Mouse (Mus musculus) lung, postnatal 14 days (tissue): ENCODE measurements around the gene Kcnh4.

Experiments
- DNase-seq: peaks from one replicate; pipeline ENCODE4 v3.0.0; 2021

The Kcnh4 gene

GRCm38 (mm10) chr11:100730477-100731205 is 29.1 kb downstream of the Kcnh4 start:
- DNase-seq: no peak

- DNase-seq: no peak
Measured at GRCm38 (mm10) chr11:100729976-100730375, 29.8 kb downstream of the Kcnh4 start.

GRCm38 (mm10) chr11:100728601-100729000 is 31.1 kb downstream of the Kcnh4 start:
- no peak for DNase-seq

GRCm38 (mm10) chr11:100727201-100727600 is 32.5 kb downstream of the Kcnh4 start:
- no peak for DNase-seq

GRCm38 (mm10) chr11:100724919-100725512 is 34.7 kb downstream of the Kcnh4 start:
- peak; percentile 49 for DNase-seq

GRCm38 (mm10) chr11:100722493-100723028 is 37.2 kb downstream of the Kcnh4 start:
- DNase-seq: no peak

- no peak for DNase-seq
Measured at GRCm38 (mm10) chr11:100721776-100722492, 37.8 kb downstream of the Kcnh4 start.

GRCm38 (mm10) chr11:100721254-100721653 is 38.5 kb downstream of the Kcnh4 start:
- no peak for DNase-seq

GRCm38 (mm10) chr11:100720345-100720744 is 39.4 kb downstream of the Kcnh4 start:
- DNase-seq: no peak

GRCm38 (mm10) chr11:100719893-100720292 is 39.8 kb downstream of the Kcnh4 start:
- DNase-seq: no peak

GRCm38 (mm10) chr11:100719312-100719711 is 40.4 kb downstream of the Kcnh4 start:
- DNase-seq: no peak

- no peak for DNase-seq
Measured at GRCm38 (mm10) chr11:100718866-100719265, 40.9 kb downstream of the Kcnh4 start.

- DNase-seq: no peak
Measured at GRCm38 (mm10) chr11:100718462-100718861, 41.3 kb downstream of the Kcnh4 start.

GRCm38 (mm10) chr11:100716649-100717048 is 43.1 kb downstream of the Kcnh4 start:
- DNase-seq: no peak

GRCm38 (mm10) chr11:100714948-100715347 is 44.8 kb downstream of the Kcnh4 start:
- DNase-seq: no peak

- peak; percentile 92 for DNase-seq
Measured at GRCm38 (mm10) chr11:100714534-100714915, 45.2 kb downstream of the Kcnh4 start.

- peak; percentile 79 for DNase-seq
Measured at GRCm38 (mm10) chr11:100713735-100714533, 45.8 kb downstream of the Kcnh4 start, which contains the start of gene Hspb9. Hspb9 (plus strand) TSS chr11:100713850.

GRCm38 (mm10) chr11:100713174-100713573 is 46.6 kb downstream of the Kcnh4 start:
- DNase-seq: no peak

GRCm38 (mm10) chr11:100711783-100712615 is 47.7 kb downstream of the Kcnh4 start, which contains the start of gene Kat2a:
Kat2a (minus strand) TSS chr11:100712465.
- DNase-seq: peak; percentile 84

- no peak for DNase-seq
Measured at GRCm38 (mm10) chr11:100710977-100711376, 48.8 kb downstream of the Kcnh4 start.

GRCm38 (mm10) chr11:100710528-100710927 is 49.2 kb downstream of the Kcnh4 start:
- no peak for DNase-seq
